Mouse (Mus musculus): Measurements from ENCODE around the gene Actr1a.

Actr1a gene

DNA sequence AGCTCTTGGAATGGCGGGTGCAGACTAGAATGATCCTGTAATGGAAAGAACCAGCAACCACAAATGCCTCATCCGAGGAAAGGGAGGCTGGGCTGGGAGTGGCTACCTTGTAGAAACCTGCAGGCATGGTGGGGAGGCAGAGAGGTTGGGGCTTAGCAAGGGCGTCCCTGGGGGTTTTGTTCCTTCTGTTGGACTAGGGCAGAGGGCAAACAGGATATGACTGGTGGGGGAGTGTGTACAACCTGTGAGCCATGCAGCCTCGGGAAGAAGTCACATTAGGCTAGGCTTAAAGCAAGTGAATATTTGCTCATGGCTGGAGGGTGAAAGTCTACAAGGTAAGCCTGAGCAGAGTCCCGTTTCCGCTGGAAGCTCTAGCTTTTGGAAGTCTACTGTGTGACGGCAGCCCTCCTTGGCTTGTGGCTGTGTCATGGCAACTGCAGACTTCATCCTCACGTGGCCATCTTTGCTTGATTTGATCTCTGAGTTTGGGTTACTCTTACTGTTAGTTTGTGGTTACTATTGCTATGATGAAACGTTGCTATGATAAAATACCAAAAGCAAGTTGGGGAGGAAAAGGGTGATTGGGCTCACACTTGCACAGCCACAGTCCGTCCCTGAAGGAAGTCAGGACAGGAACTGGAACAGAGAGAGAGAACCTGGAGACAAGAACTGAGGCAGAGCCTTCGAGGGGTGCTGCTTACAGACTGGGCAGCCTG, 32.1 kb downstream of the Actr1a start:
- in situ Hi-C loops (cut with MboI; ENCODE audit: low pct_unique_long_range_greater_than_20kb in 1 of 2, low sequenced_read_pairs in 2 of 2, unreplicated experiment in 1 of 2), result no loop called here

DNA sequence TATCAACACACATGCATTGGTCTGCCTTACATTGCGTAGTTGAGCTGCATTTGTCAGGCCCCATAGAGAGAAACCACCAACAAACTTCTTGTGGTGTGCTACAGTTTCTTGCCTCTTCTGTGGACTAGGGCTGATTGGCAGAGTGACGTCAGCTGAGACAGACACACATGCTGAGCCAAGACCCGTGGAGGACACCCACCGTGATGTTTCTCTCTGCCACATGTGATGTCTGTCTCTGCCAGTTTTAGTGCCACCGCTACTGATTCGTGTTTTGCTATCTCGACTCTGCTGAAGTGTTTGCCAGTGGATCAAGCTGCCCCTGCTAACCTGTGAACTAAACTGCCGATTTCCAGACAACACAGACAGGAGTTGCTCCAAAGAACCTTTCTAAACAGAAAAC, 33.4 kb downstream of the Actr1a start:
- in situ Hi-C loops (cut with MboI; ENCODE audit: low pct_unique_long_range_greater_than_20kb in 1 of 2, low sequenced_read_pairs in 2 of 2, unreplicated experiment in 1 of 2), result no loop called here

DNA sequence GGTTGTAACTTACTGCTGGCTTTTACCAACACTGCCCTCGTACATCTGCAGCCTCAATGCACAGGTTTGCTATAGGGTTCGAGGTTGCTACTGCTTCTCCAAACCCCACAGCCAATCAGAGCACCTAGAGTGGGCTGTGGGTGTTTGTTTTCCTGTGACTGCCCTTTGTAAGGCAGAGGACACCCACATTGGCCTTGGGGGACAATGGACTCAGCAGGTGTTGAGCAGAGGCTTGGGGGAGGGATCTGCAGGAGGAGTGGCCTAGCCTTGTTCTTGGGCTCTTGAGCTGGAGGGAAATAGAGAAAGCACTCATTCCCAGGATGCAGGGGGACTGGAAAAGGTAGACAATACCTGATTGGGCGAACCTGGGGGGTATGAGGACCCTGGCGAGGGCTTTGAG, 37.2 kb downstream of the Actr1a start:
- in situ Hi-C loops (cut with MboI; ENCODE audit: low pct_unique_long_range_greater_than_20kb in 1 of 2, low sequenced_read_pairs in 2 of 2, unreplicated experiment in 1 of 2), result no loop called here

DNA sequence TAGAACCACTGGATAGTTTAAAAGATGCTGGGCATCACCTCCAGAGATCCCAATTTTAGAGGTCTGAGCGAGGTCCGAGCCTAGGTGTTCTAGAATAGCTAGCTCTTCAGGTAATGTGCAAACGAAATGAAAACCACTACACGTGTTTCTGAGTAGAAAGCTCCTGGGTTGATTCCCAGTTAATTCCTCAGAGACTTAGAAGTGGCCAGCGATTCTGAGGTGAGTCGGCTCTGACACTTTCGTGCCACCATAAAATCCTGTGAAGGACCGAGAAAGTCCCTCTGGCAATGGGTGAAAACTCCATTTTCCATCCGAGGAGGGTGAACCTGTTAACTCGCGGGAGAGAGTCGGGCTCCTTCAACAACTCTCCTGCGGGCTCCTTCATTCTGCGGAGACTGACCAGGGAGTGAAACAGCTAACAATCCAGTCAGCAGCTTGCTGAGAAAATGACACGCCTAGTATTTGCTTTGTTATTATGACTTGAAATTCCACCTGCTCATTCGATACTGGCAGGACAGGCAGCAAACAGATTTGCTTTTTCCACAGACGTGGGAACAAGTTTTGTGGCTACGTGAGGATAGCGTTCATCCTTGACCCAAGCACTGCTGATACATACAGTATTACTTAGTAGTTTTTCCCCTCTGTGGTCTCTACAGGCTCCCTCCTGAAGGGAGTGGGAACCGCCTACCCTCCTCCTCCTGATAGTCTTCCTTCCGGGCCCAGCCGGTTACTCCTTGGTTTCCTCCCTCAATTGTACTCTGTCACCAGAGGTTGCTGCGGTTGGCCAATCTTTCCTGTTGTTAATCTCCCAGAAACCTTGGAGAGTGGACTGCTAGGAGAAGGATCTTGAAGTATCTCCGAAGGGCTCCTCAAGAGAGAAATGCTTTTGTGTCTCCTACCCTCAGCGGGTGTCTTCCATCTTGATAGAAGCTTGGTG, 37.9 kb downstream of the Actr1a start:
- in situ Hi-C loops (cut with MboI; ENCODE audit: low pct_unique_long_range_greater_than_20kb in 1 of 2, low sequenced_read_pairs in 2 of 2, unreplicated experiment in 1 of 2), result no loop called here

DNA sequence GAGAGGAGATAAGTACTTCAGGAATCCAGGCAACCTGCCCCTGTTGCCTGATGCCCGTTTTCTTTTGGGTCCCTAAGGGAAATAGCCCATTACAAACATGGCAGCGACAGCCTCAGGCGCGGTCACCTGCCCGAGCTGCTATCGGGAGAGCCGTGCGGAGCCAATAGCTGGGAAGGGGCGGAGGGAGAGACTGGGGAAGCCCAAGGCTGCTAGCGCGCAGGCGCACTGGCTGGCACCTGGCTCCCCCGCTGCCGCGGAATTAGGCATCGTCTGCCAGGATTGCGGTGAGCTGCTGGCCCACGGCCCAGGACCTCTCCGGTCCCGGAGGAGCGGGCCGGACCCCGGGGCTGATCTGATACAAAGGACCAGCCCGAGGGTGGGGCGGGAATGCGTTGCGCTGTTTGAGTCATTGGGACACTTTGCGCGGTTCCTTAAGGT, 38.8 kb downstream of the Actr1a start:
- in situ Hi-C loops (cut with MboI; ENCODE audit: low pct_unique_long_range_greater_than_20kb in 1 of 2, low sequenced_read_pairs in 2 of 2, unreplicated experiment in 1 of 2), result no loop called here

DNA sequence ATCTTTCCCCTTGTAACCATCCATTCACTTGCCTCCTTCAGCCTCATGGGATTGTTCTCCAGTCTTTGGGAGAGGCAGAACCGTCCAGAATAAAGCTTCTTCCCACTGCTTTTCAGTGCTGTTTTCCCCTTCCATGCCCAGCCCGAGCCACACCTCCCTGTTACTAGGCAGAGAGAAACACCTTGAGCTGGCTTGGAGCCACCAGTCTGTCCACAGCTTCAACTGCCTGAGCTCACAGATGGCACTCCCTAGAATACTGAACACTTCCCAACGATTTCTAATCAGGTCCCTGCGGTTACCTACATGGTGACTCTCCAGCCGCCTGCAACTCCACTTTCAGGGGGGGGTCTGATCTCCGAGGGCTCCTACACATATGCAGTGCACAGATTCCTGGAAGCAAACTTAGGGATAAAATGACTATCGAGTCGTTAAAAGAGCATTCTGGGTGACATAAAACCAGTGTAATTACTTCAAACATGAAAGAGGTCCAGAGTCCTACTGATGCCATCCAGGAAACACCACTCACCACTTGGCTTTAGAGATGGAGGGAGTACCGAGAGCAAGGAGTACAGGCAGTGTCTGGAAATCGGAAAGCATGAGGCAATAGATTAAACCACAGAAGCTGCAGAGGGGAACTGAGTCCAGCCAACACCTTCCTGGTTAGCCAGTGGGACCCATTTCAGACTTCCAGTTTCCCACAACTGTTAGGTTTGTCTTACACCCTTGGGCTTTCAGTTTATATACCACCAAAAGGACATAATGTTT, 45.2 kb downstream of the Actr1a start, which contains the start of gene 2310034G01Rik:
Gene 2310034G01Rik, minus strand, starts transcription at position 135 of the 765 bp plus-strand sequence.
- in situ Hi-C loops (cut with MboI; ENCODE audit: low pct_unique_long_range_greater_than_20kb in 1 of 2, low sequenced_read_pairs in 2 of 2, unreplicated experiment in 1 of 2), result no loop called here

DNA sequence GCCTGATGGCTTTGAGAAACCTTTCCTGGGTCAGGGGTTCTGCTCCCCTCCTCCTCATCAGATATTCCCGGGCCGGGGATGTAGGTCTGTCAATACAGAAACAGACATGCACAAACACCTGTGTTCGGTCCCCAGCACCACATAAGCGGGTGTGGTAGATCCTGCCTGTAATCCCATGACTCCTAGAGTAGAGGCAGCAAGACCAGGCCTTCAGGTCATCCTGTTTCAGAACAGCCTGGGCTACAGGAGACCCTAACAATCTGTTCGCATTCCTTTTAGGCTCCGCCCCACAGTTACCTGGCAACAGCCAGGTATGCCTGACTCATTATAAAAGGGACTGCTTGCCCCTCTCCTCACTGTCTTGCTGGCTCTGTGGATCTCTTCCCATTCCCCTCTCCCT, 46.0 kb downstream of the Actr1a start:
- in situ Hi-C loops (cut with MboI; ENCODE audit: low pct_unique_long_range_greater_than_20kb in 1 of 2, low sequenced_read_pairs in 2 of 2, unreplicated experiment in 1 of 2), result no loop called here

DNA sequence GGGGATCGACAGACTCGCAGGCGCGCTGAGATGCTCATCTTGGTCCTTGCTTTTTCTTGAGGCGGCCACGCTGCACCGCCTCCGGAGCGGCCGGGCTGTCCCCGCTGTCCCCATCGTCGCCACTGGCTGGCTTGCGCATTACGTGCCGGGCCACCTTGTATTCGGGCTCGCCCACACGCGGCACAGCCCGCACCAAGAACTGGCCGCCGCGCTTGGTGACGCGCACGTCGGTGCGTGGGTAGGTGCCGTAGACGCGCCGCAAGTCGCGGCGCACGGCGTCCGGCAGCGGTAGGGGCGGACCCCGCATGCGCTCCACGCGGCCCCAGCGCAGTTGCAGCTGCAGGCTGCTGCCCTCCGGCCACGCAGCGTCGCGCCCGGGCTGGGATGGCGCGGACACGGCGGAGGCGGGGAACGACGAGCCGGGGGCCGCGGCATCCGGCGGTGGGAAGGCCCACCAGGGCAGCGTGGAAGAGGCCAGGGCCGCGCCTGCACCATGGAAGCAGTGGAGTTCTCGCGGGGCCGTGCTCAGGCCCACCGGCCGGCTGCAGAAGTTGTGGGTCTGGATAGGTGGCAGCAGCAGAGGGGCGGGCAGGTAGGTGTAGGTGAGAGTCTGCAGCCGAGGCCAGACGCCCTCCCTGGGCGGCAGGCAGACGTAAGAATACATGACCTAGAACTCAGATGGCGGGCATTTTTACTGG, 46.6 kb downstream of the Actr1a start:
- in situ Hi-C loops (cut with MboI; ENCODE audit: low pct_unique_long_range_greater_than_20kb in 1 of 2, low sequenced_read_pairs in 2 of 2, unreplicated experiment in 1 of 2), result no loop called here

DNA sequence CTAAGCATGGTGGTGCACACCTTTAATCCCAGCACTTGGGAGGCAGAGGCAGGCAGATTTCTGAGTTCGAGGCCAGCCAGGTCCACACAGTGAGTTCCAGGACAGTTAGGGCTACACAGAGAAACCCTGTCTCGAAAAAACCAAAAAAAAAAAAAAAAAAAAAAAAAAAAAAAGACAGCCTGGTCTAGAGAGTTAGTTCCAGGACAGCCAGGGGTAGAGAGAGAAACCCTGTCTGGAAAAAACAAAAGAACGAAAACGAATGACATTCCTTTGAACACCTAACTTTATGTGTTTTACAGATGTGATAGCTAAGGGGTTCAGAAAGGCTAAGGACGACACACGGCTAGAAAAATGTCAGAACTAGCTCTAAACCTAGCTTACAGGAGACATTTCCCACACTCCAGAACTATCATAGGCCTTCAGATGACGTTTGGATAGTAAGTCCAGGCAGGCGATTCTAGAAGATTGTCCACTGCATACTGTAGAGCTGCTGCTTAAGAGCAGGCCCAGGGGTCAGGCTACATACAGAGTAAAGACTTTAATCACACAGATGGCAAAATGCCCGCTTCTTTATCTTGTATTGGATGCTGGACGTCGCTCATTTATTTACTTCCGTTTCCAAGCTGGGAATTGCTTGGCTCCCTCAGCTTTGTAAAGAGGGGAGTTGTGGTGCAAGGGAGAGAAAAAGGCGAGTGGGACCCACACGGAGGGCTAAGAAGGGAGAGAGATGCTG, 47.4 kb downstream of the Actr1a start:
- in situ Hi-C loops (cut with MboI; ENCODE audit: low pct_unique_long_range_greater_than_20kb in 1 of 2, low sequenced_read_pairs in 2 of 2, unreplicated experiment in 1 of 2), result no loop called here

DNA sequence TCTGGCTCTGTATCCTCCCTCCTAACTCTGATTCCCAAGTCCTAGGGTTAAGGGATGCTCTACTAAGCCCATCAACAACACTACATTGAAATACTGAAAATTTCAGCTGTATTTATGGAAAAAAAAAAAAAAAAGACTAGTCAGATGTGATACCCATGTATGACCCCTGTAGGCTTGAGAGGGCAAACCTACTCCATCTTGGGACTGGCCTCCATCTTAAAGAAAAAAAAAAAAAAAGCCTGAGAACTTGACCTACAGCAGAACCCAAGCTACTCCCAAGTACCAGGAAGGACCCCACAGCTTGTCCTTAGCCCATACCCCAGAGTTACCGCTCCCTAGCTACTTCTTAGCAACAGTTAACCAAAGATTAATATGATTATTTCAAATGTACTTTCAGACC, 48.4 kb downstream of the Actr1a start:
- in situ Hi-C loops (cut with MboI; ENCODE audit: low pct_unique_long_range_greater_than_20kb in 1 of 2, low sequenced_read_pairs in 2 of 2, unreplicated experiment in 1 of 2), result no loop called here

DNA sequence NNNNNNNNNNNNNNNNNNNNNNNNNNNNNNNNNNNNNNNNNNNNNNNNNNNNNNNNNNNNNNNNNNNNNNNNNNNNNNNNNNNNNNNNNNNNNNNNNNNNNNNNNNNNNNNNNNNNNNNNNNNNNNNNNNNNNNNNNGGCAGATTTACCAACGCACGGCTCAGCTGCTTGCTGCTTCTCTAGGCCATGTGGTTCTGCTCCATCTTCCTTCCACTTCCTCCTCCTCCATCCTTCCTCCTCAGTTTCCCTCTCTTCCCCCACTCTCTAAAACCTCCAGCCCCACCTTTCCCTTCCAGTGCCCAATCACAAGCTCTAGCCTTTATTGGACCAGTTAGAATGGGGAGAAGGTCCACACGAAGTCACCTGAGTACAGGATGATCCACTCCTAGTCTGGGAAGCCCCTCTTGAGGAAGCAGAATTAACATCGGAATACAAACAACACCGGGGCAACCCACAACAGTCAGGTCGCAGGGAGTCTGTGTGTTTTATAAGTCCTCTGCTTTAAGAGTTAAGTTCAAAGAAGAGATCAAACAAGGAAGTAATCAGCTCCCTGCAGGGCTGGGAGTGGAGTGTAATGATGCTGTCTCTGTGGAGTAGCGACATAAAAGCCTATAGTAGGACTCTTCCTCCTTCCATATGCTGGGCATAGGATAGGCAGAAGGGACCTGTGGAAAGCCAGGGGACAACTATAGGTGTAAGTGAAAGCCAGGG, 50.7 kb downstream of the Actr1a start:
- in situ Hi-C loops (cut with MboI; ENCODE audit: low pct_unique_long_range_greater_than_20kb in 1 of 2, low sequenced_read_pairs in 2 of 2, unreplicated experiment in 1 of 2), result no loop called here

DNA sequence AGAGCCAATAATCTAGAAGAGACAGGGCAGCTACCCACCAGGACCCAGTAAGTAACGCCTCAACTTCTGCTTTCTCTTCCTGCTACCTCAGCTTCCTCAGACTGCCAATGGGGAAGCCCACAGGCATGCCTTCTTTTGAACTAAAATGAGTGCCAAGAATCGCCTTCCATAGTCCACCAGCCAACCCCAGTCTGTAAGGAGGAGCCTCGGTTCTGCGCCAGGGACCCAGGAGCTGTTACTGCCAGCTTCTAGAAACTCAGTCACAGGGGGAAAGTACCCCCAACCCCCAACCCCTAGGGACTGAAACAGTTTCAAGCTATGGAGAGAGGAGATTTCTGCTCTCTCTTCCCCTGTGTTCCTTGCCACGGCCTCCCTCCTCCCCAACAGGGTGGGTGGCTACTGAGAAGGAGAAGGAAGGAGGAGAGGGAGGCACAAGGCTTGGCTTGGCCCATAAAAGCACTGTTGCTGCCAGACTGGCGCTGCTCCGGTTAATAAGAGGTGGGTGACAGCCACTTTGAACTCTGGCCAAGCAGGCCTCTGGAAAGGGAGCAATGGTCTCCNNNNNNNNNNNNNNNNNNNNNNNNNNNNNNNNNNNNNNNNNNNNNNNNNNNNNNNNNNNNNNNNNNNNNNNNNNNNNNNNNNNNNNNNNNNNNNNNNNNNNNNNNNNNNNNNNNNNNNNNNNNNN, 56.1 kb downstream of the Actr1a start:
- in situ Hi-C loops (cut with MboI; ENCODE audit: low pct_unique_long_range_greater_than_20kb in 1 of 2, low sequenced_read_pairs in 2 of 2, unreplicated experiment in 1 of 2), result no loop called here

DNA sequence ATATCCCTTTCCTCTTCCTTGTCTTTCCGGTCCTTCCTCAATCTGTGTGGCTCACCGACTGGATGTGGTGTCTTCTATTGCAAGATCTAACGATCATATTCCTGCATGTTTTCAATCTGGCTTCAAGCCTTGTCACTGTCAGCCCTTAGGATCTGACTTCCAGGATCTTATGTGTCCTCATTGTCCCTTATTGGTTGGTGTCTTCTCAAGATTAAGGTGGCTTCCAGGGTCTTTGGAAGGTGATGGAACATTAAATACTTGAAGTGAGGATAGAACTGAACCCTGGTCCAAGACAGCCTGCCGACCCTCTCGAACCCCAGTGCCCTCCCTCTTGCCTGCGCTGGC, 56.6 kb downstream of the Actr1a start:
- in situ Hi-C loops (cut with MboI; ENCODE audit: low pct_unique_long_range_greater_than_20kb in 1 of 2, low sequenced_read_pairs in 2 of 2, unreplicated experiment in 1 of 2), result no loop called here

DNA sequence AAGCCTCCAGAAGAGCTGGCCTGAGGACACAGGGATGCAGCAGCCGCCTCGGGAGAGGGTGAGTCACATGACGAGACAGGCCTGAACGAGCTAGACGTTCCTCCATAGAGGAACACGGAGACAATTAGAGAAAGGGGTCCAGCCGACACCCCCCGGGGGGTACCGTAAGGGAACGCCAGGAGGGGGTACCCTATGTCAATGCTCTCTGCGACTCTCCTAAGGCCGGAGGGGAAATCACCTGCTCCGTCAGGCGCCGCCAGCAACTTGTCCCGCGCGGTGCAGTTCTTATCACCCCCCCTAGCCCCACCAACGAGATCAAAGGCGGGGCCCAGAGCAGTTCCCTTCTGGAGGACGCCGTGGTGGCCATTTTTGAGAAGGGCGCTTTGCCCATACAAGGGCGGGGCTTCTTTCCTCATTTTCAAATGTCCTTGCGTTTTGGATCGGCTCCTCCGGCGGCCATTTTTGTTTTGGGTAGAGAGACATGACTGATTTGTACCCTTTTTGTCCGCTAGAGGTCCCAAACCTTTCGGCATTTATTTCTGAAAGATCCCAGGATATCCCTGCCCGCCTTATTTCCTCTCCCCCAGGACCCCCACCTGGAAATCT, 57.1 kb downstream of the Actr1a start, which contains the start of gene Cuedc2:
Gene Cuedc2, minus strand, starts transcription at position 372 of the 606 bp plus-strand sequence.
- in situ Hi-C loops (cut with MboI; ENCODE audit: low pct_unique_long_range_greater_than_20kb in 1 of 2, low sequenced_read_pairs in 2 of 2, unreplicated experiment in 1 of 2), result no loop called here

DNA sequence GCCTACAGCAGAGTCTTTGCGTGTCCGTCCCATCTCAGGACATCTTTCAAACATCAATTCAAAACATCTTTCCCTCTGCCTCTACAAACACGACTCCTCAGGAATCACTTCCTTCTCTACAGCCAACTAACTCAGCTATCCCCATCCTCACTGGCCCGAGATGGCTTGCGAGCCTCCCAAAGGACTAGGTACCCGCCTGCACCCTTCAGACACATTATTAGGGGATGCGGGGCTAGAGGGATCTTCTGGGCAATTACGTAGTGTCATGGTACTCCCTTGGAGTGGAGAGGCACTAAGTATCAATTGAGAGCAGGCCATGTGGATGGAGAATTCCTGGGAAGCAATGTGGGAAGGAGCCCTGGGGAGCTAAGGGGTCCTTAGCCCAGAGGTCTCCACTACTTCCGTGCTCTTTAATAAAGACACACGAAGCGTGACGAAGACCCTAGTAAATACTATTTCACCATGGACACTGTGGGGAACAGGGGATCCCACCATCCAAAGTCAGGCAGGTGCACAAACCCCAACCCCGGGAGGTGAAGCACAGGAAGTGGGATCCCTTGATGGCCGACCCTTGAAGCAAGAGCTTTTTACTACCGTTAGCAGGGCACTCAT, 57.7 kb downstream of the Actr1a start:
- in situ Hi-C loops (cut with MboI; ENCODE audit: low pct_unique_long_range_greater_than_20kb in 1 of 2, low sequenced_read_pairs in 2 of 2, unreplicated experiment in 1 of 2), result no loop called here

DNA sequence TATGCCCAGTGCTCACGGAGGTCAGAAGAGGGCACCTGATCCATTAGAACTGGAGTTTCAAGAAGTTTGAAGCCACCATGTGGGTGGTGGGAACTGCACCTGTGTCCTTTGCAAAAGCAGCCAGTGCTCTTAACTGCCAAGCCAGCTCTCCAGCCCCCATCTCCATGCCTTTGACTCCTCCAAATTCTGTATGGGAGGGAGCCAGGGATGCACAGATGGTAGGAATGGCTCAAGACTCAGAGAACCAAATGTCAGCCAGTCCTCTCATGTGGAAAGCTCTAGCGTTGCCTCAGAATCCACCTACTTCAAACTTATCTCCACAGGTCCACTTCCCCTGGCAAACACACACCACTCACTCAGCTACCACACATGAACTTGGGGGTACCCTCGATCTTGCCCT, 61.6 kb downstream of the Actr1a start:
- in situ Hi-C loops (cut with MboI; ENCODE audit: low pct_unique_long_range_greater_than_20kb in 1 of 2, low sequenced_read_pairs in 2 of 2, unreplicated experiment in 1 of 2), result no loop called here

Measured in mouse embryonic stem cell (cell line).